Comparison of ENCODE assay signal across 8 mouse cellular contexts in genomic region chr11:22287513-22287900, GRCm38 (mm10). TPM values are rescaled to one million over a fixed set of nuclear protein-coding genes. Genes with fewer than 3 reads are reported as not detected.
A peak's percentile ranks its signal among the peaks of the same experiment; 100 is the strongest.
DNase-seq lines count a peak whose midpoint lies in the region; ATAC-seq and TF ChIP-seq lines count a peak whose summit lies in the region.

No protein-coding gene starts in this region.

- H3K4me2 ChIP-seq in heart, embryonic 14.5 days (ENCODE audit: low read length) = peak overlapping the region; percentile 66
- peak overlapping the region; percentile 64 for H3K4me2 ChIP-seq in hindbrain, embryonic 13.5 days
- peak overlapping the region; percentile 74 for H3K4me2 ChIP-seq in midbrain, embryonic 11.5 days

- no peak for ATAC-seq in heart, embryonic 14.5 days (ENCODE audit: insufficient number of reproducible peaks, insufficient read depth, low FRiP score, low read depth)
- peak; percentile 13 for ATAC-seq in Patski
- no peak for ATAC-seq in hindbrain, embryonic 13.5 days (ENCODE audit: low FRiP score)
- no peak for ATAC-seq in midbrain, embryonic 11.5 days (ENCODE audit: low FRiP score)

- 0% methylated on average over 6 of the region's 6 CpGs for WGBS in heart, embryonic 14.5 days
- WGBS in hindbrain, embryonic 13.5 days = 2% methylated on average over 6 of the region's 6 CpGs
- WGBS in midbrain, embryonic 11.5 days = under 1% methylated on average over 6 of the region's 6 CpGs

- POLR2A ChIA-PET in Patski (lab: Charles Lee) = interaction anchor here (0.6 kb wide), 1 partner anchor 204 kb away, joined by 4 read pairs; no protein-coding TSS in a partner anchor

- peak overlapping the region; percentile 81 to 91 for H3K27ac ChIP-seq in heart, embryonic 14.5 days (replicated peaks in 1 of 2; ENCODE audit: control insufficient read depth in 1 of 2, insufficient read depth in 1 of 2, low read depth in 2 of 2, low read length in 2 of 2)
- H3K27ac ChIP-seq in hindbrain, embryonic 13.5 days = peak overlapping the region; percentile 93
- peak overlapping the region; percentile 41 for H3K27ac ChIP-seq in midbrain, embryonic 11.5 days (ENCODE audit: low read depth, low read length)

- no peaks in the 10 kb centered on the region for H3K27me3 ChIP-seq in heart, embryonic 14.5 days (ENCODE audit: control insufficient read depth, insufficient read depth, low read length)
- H3K27me3 ChIP-seq in Patski = no peaks in the 10 kb centered on the region
- no peaks in the 10 kb centered on the region for H3K27me3 ChIP-seq in hindbrain, embryonic 13.5 days
- H3K27me3 ChIP-seq in midbrain, embryonic 11.5 days (ENCODE audit: control insufficient read depth, insufficient read depth, low read length) = no peaks in the 10 kb centered on the region

- no peaks in the 10 kb centered on the region for H3K9me3 ChIP-seq in heart, embryonic 14.5 days (ENCODE audit: control insufficient read depth, low read length)
- H3K9me3 ChIP-seq in hindbrain, embryonic 13.5 days = no peaks in the 10 kb centered on the region
- no peaks in the 10 kb centered on the region for H3K9me3 ChIP-seq in midbrain, embryonic 11.5 days (ENCODE audit: control insufficient read depth, low read length)

- no peak for DNase-seq in heart, postnatal 25 days (ENCODE audit: low spot score)
- DNase-seq in Patski (ENCODE audit: low read depth, low spot score) = peak; percentile 22
- DNase-seq in midbrain, embryonic 11.5 days (ENCODE audit: low spot score, missing footprints) = no peak
- no peak for DNase-seq in ovary, adult 18-20 months (ENCODE audit: low spot score)
- DNase-seq in thymus, postnatal 10 days (ENCODE audit: low spot score in 2 of 2) = no peak
- no peak for DNase-seq in left cerebral cortex, adult 9 months (ENCODE audit: low spot score in 2 of 2)

- intact Hi-C loops in heart, postnatal 25 days (cut with DNase I) = loop anchor here (5.0 to 10.0 kb wide), 6 partner anchors 60 to 1607 kb away; partner anchors contain the start of genes Papolg, Tmem17 and Zrsr1

- CTCF ChIA-PET in Patski (lab: Charles Lee) = interaction anchor here (0.6 to 0.7 kb wide), 2 partner anchors 62 to 693 kb away, joined by 3 read pairs; no protein-coding TSS in a partner anchor

- peak overlapping the region; percentile 87 for H3K9ac ChIP-seq in heart, embryonic 14.5 days (ENCODE audit: low read length)
- peak overlapping the region; percentile 81 for H3K9ac ChIP-seq in hindbrain, embryonic 13.5 days
- H3K9ac ChIP-seq in midbrain, embryonic 11.5 days (ENCODE audit: low read length) = peak overlapping the region; percentile 74

- H3K4me1 ChIP-seq in heart, embryonic 14.5 days (ENCODE audit: control insufficient read depth in 2 of 2, insufficient read depth in 2 of 2, low read length in 2 of 2) = peaks cover 2 to 21% of the 10 kb centered on the region in 2 experiments
- H3K4me1 ChIP-seq in hindbrain, embryonic 13.5 days (replicated peaks) = peaks cover 36% of the 10 kb centered on the region
- H3K4me1 ChIP-seq in midbrain, embryonic 11.5 days (ENCODE audit: control insufficient read depth, insufficient read depth, low read length) = peaks cover 19% of the 10 kb centered on the region

- in situ Hi-C loops in Patski (cut with MboI; ENCODE audit: low pct_unique_long_range_greater_than_20kb) = no loop called here

- H3K4me3 ChIP-seq in heart, embryonic 14.5 days (ENCODE audit: control insufficient read depth in 1 of 2, insufficient read depth in 1 of 2, low read depth in 1 of 2, low read length in 2 of 2) = peak overlapping the region; percentile 56 to 60
- H3K4me3 ChIP-seq in hindbrain, embryonic 13.5 days = peak overlapping the region; percentile 66
- peak overlapping the region; percentile 45 for H3K4me3 ChIP-seq in midbrain, embryonic 11.5 days (ENCODE audit: low read depth, low read length)

- TF ChIP-seq CTCF in Patski (IDR thresholded peaks at IDR 0.05) = no peak

- H3K36me3 ChIP-seq in heart, embryonic 14.5 days (ENCODE audit: control insufficient read depth, insufficient read depth, low read length) = peaks cover 4% of the 10 kb centered on the region; the same call in 1 of the 2 replicates
- no peaks in the 10 kb centered on the region; the same call in 1 of the 2 replicates for H3K36me3 ChIP-seq in hindbrain, embryonic 13.5 days
- no peaks in the 10 kb centered on the region for H3K36me3 ChIP-seq in midbrain, embryonic 11.5 days (ENCODE audit: control insufficient read depth, insufficient read depth, low read length)

RNA-seq across cellular contexts. Expression of gene Ehbp1, which starts 54.6 kb away (rescaled TPM):
- 42.7 and 47.1 TPM in 2 replicates for polyA plus RNA-seq in heart, embryonic 14.5 days (2014; fragmentation: Nextera tagmentation; extraction: Ambion mirVana)
- 100 to 1,000 TPM; 119 to 122 TPM for total RNA-seq in heart, postnatal 25 days (2021)
- polyA plus RNA-seq in Patski (2021) = 13.5 TPM
- 17.5 and 21.8 TPM in 2 replicates for polyA plus RNA-seq in hindbrain, embryonic 13.5 days (2015; fragmentation: Nextera tagmentation; extraction: Ambion mirVana)
- polyA plus RNA-seq in midbrain, embryonic 11.5 days (2014; fragmentation: Nextera tagmentation; extraction: Ambion mirVana) = 16.7 and 17.1 TPM in 2 replicates

Comparison
In these comparisons a context has a peak if more than half of its experiments do, and no peak if none do; other contexts are left out.
1. H3K27ac ChIP-seq: peak in every context shown above with its lines; median percentile 93 in hindbrain, embryonic 13.5 days; 86 in heart, embryonic 14.5 days; 41 in midbrain, embryonic 11.5 days.